Mouse (Mus musculus): ENCODE data around the gene Agbl5. TPM values are rescaled to one million over a fixed set of nuclear protein-coding genes. Genes with fewer than 3 reads are reported as not detected.

Gene Agbl5
- polyA plus RNA-seq, 1 experiment = 17.0 TPM

DNA sequence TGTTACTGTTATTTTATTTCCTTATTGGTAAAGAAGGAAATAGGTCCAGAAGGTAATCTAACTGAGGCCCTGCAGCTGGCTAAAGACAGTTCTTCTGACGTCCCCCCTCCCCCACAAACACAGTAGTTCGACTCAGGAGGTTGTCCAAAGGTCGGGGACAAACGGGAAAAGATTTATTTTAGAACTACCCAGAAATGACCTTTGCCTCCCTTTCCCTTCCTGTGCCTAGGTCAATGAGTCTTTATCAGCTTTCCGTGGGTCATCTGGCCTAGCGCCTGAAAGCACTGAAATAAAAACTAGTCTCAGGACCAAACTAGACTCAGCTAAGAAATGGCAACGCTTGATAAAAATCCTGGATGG is 20.8 kb downstream of the Agbl5 start:
- peaks cover 18% of the 10 kb centered on the region for H3K4me1 ChIP-seq (ENCODE audit: control insufficient read depth, insufficient read depth, low read length)
- TF ChIP-seq CTCF (IDR thresholded peaks at IDR 0.05; ENCODE audit: borderline replicate concordance, insufficient read depth, low read length) = no peak
- TF ChIP-seq POLR2A (IDR thresholded peaks at IDR 0.05; ENCODE audit: low read depth, low read length) = no peak
- H3K27ac ChIP-seq (ENCODE audit: insufficient read depth, low read length) = peak overlapping the region; percentile 97
- no peak overlapping the region for H3K4me3 ChIP-seq (ENCODE audit: insufficient read depth, low read length)

DNA sequence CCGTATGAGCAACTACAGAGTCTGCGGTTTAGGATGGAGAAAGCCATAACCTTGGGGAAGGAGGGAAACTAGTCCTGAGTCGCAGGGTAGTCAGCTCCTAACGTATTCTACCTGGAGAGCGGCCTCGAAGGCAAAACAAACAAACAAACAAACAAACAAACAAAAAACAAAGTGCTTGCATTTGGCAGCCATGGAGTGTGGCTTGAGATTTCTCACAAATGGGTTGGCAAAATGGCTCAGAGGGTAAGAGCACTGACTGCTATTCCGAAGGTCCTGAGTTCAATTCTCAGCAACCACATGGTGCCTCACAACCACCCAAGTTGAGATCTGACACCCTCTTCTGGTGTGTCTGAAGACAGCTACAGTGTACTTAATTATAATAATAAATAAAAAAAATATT is 21.4 kb downstream of the Agbl5 start:
- TF ChIP-seq POLR2A (IDR thresholded peaks at IDR 0.05; ENCODE audit: low read depth, low read length) = no peak
- TF ChIP-seq CTCF (IDR thresholded peaks at IDR 0.05; ENCODE audit: borderline replicate concordance, insufficient read depth, low read length) = no peak
- peaks cover 16% of the 10 kb centered on the region for H3K4me1 ChIP-seq (ENCODE audit: control insufficient read depth, insufficient read depth, low read length)
- peak overlapping the region; percentile 97 for H3K27ac ChIP-seq (ENCODE audit: insufficient read depth, low read length)
- no peak overlapping the region for H3K4me3 ChIP-seq (ENCODE audit: insufficient read depth, low read length)

DNA sequence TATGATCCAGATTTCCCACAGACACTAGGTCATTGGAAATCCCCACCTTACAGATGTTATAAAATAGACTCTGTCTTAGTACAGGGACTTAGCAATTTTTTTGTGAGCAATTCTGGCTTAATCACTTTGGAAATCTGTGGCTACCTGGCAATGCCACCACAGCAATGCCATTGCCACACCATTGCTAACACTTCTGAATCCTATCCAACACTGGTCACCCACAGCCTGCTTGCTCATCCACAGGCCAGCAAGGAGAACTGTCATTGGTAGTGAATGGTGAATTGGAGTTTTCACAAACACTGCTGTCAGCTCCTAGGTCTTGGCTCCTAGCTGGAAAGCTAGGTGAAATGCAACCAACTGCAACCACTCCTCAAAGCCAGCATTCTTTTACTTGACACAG is 22.0 kb downstream of the Agbl5 start:
- TF ChIP-seq POLR2A (IDR thresholded peaks at IDR 0.05; ENCODE audit: low read depth, low read length) = no peak
- no peak for TF ChIP-seq CTCF (IDR thresholded peaks at IDR 0.05; ENCODE audit: borderline replicate concordance, insufficient read depth, low read length)
- Histone ChIP-seq H3K4me1 (ENCODE audit: control insufficient read depth, insufficient read depth, low read length) (peaks cover 16% of the 10 kb centered on the region), H3K27ac (ENCODE audit: insufficient read depth, low read length) (peak overlapping the region; percentile 22; the same call in 1 of the 2 replicates), H3K4me3 (ENCODE audit: insufficient read depth, low read length) (no peak overlapping the region)

- no peak overlapping the region for H3K4me3 ChIP-seq (ENCODE audit: insufficient read depth, low read length)
- no peak for TF ChIP-seq CTCF (IDR thresholded peaks at IDR 0.05; ENCODE audit: borderline replicate concordance, insufficient read depth, low read length)
- no peak for TF ChIP-seq POLR2A (IDR thresholded peaks at IDR 0.05; ENCODE audit: low read depth, low read length)
- H3K27ac ChIP-seq (ENCODE audit: insufficient read depth, low read length) = peak overlapping the region; percentile 94
- peaks cover 16% of the 10 kb centered on the region for H3K4me1 ChIP-seq (ENCODE audit: control insufficient read depth, insufficient read depth, low read length)
Measured at GRCm38 (mm10) chr5:30912156-30912555, 23.7 kb downstream of the Agbl5 start.

DNA sequence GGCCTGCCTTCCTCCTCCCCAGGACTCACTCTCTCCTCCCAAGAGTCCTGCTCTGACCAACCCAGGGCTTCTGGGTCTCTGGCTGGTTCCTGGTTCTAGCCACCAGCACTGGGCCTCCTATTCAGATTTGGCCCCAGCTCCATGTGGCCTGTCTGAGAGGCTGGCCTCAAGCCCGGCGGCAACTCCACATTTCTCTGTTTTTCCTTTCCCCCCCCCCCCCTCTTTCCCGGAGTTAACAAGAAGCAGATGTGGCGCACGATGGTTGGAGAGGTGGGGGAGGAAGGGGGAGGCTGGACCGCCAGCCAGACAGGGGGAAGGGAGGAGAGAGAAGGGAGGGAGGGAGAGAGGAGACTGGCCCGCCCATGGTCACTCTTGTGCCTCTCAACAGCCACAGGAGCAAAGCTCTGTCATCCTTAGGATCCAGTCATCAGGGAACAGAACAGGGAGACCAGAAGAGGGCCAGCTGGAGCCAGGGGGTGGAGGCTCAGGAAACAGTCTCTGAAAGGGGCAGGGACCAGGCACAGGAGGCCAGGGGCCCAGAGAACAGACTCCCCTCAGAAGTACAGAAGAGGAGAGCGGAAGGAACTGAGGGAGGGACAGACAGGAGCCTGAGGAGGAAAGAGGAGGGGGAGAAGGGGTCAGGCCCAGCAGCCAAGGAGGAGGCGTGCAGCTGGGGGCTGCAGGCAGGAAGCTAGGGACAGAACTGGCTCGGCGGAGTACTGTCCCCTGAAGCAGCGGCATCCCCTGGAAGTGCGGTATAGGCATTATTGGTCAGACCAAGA is 24.8 kb downstream of the Agbl5 start, which contains the start of gene Emilin1:
Emilin1 (plus strand) TSS at position 343 of the 782 bp plus-strand sequence.
- H3K4me1 ChIP-seq (ENCODE audit: control insufficient read depth, insufficient read depth, low read length) = peaks cover 16% of the 10 kb centered on the region
- TF ChIP-seq POLR2A (IDR thresholded peaks at IDR 0.05; ENCODE audit: low read depth, low read length) (peak; percentile 93), CTCF (IDR thresholded peaks at IDR 0.05; ENCODE audit: borderline replicate concordance, insufficient read depth, low read length) (no peak)

DNA sequence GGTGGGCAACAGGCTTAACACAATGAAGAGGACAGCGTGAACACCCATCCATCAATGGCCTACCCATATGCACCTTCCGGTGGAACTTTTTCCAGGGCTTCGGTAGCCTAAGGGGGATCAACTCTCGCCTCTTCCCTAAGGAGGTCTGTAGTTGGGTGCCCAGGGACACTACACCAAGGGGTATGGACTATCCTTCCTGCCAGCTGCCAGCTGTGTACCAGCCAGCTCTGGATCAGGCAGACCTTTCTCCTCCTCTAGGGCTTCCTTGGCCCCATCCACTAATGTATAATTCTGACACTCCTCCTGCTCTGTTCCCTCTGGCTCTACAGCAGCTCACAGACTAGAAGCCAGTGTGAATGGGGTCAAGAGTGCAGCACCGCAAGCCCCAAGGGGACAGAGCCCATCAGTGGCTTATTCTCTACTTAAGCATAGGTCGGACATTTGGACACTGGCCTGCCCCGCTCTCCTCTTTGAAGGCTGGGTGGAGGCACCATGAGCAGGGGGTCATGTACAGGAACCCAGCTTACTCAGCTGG is 25.7 kb downstream of the Agbl5 start:
- H3K4me3 ChIP-seq (ENCODE audit: insufficient read depth, low read length) = peak overlapping the region; percentile 63
- TF ChIP-seq POLR2A (IDR thresholded peaks at IDR 0.05; ENCODE audit: low read depth, low read length) = 0 out of 2 replicates have a peak, but pooled peaks have one; percentile 35
- no peak for TF ChIP-seq CTCF (IDR thresholded peaks at IDR 0.05; ENCODE audit: borderline replicate concordance, insufficient read depth, low read length)
- peak overlapping the region; percentile 90 for H3K27ac ChIP-seq (ENCODE audit: insufficient read depth, low read length)
- peaks cover 16% of the 10 kb centered on the region for H3K4me1 ChIP-seq (ENCODE audit: control insufficient read depth, insufficient read depth, low read length)

More for the DNA sequence above, 24.8 kb downstream of the Agbl5 start, which contains the start of gene Emilin1:
- H3K4me3 ChIP-seq (ENCODE audit: insufficient read depth, low read length) = peak within 1 kb of the TSS; percentile 63
- H3K27ac ChIP-seq (ENCODE audit: insufficient read depth, low read length) = peak within 1 kb of the TSS; percentile 94

DNA sequence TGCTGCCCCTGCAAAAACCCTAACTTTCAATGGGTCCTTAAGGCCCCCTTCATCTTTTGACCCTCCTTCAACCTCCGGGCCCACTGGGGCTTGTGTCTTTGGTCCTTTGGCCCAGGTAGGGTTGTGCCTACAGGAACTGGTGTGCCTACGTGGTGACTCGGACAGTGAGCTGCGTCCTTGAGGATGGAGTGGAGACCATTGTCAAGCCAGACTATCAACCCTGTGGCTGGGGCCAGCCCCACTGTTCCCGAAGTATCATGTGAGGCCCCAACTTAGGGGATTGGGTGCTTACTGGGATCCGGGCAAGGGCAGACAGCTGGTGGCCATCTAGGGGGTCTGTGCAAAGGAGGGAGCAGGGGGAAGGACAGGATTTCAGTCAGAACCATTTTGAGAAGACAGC is 26.4 kb downstream of the Agbl5 start:
- no peak for TF ChIP-seq POLR2A (IDR thresholded peaks at IDR 0.05; ENCODE audit: low read depth, low read length)
- no peak for TF ChIP-seq CTCF (IDR thresholded peaks at IDR 0.05; ENCODE audit: borderline replicate concordance, insufficient read depth, low read length)
- Histone ChIP-seq H3K4me3 (ENCODE audit: insufficient read depth, low read length) (peak overlapping the region; percentile 63), H3K27ac (ENCODE audit: insufficient read depth, low read length) (peak overlapping the region; percentile 90), H3K4me1 (ENCODE audit: control insufficient read depth, insufficient read depth, low read length) (peaks cover 10% of the 10 kb centered on the region)

DNA sequence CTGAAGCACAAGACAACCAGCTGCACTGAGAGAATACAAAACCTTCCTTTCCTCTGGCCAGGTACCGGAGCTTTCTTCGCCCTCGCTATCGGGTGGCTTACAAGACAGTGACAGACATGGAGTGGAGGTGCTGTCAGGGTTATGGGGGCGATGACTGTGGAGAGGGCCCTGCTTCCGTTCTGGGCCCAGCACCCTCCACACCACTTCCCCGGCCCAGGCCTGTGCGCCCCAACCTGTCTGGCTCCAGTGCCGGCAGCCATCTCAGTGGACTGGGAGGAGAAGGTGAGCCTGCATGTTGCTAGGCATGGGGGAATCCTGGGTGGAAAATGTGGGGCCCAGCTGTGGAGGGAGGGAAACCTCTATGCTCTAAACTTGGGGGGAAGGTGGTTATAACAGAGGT is 27.0 kb downstream of the Agbl5 start:
- Histone ChIP-seq H3K27ac (ENCODE audit: insufficient read depth, low read length) (peak overlapping the region; percentile 90), H3K4me3 (ENCODE audit: insufficient read depth, low read length) (peak overlapping the region; percentile 63), H3K4me1 (ENCODE audit: control insufficient read depth, insufficient read depth, low read length) (peaks cover 10% of the 10 kb centered on the region)
- no peak for TF ChIP-seq POLR2A (IDR thresholded peaks at IDR 0.05; ENCODE audit: low read depth, low read length)
- no peak for TF ChIP-seq CTCF (IDR thresholded peaks at IDR 0.05; ENCODE audit: borderline replicate concordance, insufficient read depth, low read length)

DNA sequence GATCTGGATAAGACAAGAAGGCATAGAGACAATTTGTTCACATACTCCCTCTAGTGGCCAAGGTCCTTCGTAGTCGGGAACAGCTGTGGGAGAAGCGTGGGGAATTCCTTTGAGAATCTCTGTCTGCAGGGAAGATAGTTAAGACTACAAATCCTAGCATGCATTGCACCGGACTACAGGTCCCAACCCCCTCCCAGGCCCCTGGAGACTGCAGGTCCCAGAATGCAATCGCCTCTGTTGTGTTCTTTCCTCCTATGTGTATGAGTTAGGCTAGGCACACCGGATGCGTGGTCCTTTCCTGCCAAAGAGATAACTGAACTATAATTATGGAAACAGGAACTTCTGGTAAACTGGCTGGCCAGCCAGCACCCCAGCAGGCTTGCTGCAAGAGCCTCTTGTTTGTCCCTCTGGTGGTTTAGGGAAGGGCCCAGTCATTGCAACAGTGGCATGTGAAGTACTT is 27.5 kb downstream of the Agbl5 start:
- H3K27ac ChIP-seq (ENCODE audit: insufficient read depth, low read length) = no peak overlapping the region
- TF ChIP-seq POLR2A (IDR thresholded peaks at IDR 0.05; ENCODE audit: low read depth, low read length) (no peak), CTCF (IDR thresholded peaks at IDR 0.05; ENCODE audit: borderline replicate concordance, insufficient read depth, low read length) (peak; percentile 21; the same call in 1 of the 2 replicates)
- peak overlapping the region; percentile 13; the same call in 1 of the 2 replicates for H3K4me3 ChIP-seq (ENCODE audit: insufficient read depth, low read length)
- peaks cover 10% of the 10 kb centered on the region for H3K4me1 ChIP-seq (ENCODE audit: control insufficient read depth, insufficient read depth, low read length)

GRCm38 (mm10) chr5:30916841-30917240 is 28.3 kb downstream of the Agbl5 start:
- Histone ChIP-seq H3K27ac (ENCODE audit: insufficient read depth, low read length) (no peak overlapping the region), H3K4me3 (ENCODE audit: insufficient read depth, low read length) (no peak overlapping the region), H3K4me1 (ENCODE audit: control insufficient read depth, insufficient read depth, low read length) (peaks cover 11% of the 10 kb centered on the region)
- TF ChIP-seq CTCF (IDR thresholded peaks at IDR 0.05; ENCODE audit: borderline replicate concordance, insufficient read depth, low read length) (no peak), POLR2A (IDR thresholded peaks at IDR 0.05; ENCODE audit: low read depth, low read length) (no peak)

Measured in embryonic fibroblast, embryonic 13.5 days (primary cell).